Mouse (Mus musculus): Measurements from ENCODE around the gene Hcrt. TPM values are rescaled to one million over a fixed set of nuclear protein-coding genes. Genes with fewer than 3 reads are reported as not detected.
"Not testable (repeated sequence)": the region's sequence is repeated elsewhere in the genome, so short reads cannot be mapped to it uniquely, and the experiment has no call there.

Hcrt gene
- not detected in 2 replicates for polyA plus RNA-seq (2015; fragmentation: Nextera tagmentation; extraction: Ambion mirVana)

DNA sequence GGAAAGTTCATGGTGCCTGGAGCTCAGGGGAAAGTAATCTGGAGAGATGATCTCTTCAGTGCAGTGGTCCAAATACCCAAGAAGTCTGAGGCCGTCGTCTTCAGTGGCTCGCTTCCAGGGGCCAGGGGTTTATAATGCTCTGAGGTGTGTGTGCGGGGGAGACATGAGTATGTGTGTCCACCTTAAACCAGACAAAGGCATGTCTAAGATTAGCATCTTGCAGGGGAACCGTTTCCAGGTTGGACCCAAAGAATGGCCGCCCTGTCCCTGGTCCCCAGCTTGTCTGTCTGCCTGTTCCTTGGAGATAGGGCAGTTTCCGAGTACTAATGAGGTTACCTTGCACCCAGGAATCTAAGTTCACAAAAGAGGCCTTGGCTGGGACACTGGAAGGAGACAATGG is at the start of gene Hcrt:
Hcrt (minus strand) TSS at position 101 of the 400 bp plus-strand sequence.
- Histone ChIP-seq H3K36me3 (no peaks in the 10 kb centered on the region), H3K9ac (no peak within 1 kb of the TSS; the same call in 1 of the 2 replicates), H3K4me3 (replicated peaks) (peak within 1 kb of the TSS; percentile 46), H3K4me2 (peak within 1 kb of the TSS; percentile 78), H3K4me1 (peaks cover 10% of the 10 kb centered on the region), H3K9me3 (no peaks in the 10 kb centered on the region), H3K27ac (no peak within 1 kb of the TSS), H3K27me3 (replicated peaks) (peaks cover 18% of the 10 kb centered on the region)
- WGBS, result 83% methylated on average over 7 of the region's 7 CpGs
- ATAC-seq (ENCODE audit: insufficient read depth, low FRiP score, low read depth), result no peak

DNA sequence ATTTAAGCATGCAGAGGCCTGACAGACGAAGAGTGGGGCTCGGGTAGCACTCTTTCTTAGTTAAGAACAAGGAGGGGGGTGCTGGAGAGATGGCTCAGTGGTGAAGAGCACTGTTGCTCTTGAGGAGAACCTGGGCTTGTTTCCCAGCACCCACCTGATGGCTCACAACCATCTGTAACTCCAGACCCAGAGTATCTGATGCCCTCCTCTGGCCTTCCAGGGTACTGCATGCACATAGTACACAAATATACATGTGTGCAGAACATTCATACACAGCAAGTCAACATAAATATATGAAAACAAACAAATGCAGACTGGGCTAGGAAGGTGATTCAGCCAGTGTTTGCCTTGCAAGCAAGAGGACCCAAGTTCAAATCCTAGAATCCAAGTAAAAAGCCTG is 48.4 kb upstream of the Hcrt start:
- Histone ChIP-seq H3K27ac (no peak overlapping the region), H3K4me2 (no peak overlapping the region), H3K27me3 (replicated peaks) (no peaks in the 10 kb centered on the region), H3K4me1 (no peaks in the 10 kb centered on the region), H3K36me3 (no peaks in the 10 kb centered on the region), H3K4me3 (replicated peaks) (no peak overlapping the region), H3K9ac (no peak overlapping the region), H3K9me3 (no peaks in the 10 kb centered on the region)
- no peak for ATAC-seq (ENCODE audit: insufficient read depth, low FRiP score, low read depth)
- WGBS, result 93% methylated on average over 2 of the region's 2 CpGs

DNA sequence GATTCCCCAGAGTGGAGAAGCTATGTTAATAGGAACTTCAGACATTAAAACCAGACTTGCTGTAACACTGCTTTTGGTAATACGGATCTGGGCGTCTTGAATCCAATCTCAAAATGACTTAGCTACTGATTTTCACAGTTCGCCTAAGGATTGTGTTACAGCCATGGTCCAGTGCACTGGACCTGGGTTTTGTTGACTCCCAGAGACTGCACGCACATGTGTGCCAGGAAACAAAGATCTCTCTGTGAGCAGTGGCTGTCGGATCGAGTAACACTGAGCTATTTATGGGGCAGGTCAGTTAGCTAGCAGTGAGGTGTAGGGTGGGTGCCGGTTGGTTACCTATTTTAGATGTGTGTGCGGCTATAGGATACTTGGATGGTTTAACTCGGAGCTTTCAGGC is 47.8 kb upstream of the Hcrt start:
- Histone ChIP-seq H3K27ac (no peak overlapping the region), H3K9ac (no peak overlapping the region), H3K4me3 (replicated peaks) (no peak overlapping the region), H3K4me1 (no peaks in the 10 kb centered on the region), H3K4me2 (no peak overlapping the region), H3K36me3 (no peaks in the 10 kb centered on the region), H3K27me3 (replicated peaks) (no peaks in the 10 kb centered on the region), H3K9me3 (no peaks in the 10 kb centered on the region)
- WGBS, result 80% methylated on average over 9 of the region's 9 CpGs
- ATAC-seq (ENCODE audit: insufficient read depth, low FRiP score, low read depth), result no peak

DNA sequence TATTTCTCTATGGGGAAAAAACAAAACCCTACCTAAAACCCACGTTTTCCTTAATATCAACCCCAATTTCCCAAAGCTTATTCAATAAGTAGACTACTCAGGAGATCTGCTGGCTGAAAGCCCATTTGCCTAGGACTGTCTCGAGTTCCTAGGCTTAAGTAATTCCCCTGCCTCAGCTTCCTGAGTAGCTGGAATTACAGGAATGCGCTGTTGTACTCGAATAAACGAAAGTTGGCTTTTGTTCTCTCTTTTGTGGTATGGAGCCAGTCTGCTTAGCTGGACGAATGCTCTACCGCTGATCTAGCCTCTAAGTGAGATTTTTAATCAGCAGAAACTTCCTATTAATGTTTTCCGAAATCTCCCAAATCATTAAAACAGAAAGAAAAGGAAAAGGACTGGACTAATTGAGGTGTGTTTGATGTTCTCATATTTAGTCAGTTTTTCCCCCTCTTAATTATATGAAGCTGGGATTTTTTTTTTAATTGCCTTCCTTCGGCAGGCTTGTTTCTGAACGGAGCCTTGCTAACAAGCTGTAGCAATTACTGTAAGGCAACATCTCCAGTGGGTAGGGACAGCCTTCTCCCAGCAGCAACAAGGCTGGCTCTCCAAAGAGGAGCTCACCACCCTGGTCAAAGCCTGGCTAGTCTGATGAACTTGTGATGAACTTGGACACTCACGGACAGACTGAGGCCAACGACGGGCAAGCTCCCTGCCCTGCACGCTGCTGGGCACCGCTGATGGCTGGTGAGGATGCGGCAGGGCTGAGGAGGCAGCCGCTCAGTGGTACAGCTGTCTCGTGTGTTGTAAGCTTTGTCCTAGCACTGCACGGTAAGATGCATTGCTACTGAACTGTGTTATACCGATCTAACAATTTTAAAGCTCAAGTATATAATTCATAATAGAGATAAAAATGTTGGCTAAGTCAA is 43.9 kb upstream of the Hcrt start:
- peaks cover 19% of the 10 kb centered on the region for H3K36me3 ChIP-seq
- no peak overlapping the region for H3K27ac ChIP-seq
- 68% methylated on average over 20 of the region's 20 CpGs for WGBS
- H3K4me3 ChIP-seq (replicated peaks), result no peak overlapping the region
- H3K9ac ChIP-seq, result no peak overlapping the region
- no peak for ATAC-seq (ENCODE audit: insufficient read depth, low FRiP score, low read depth)
- no peaks in the 10 kb centered on the region for H3K27me3 ChIP-seq (replicated peaks)
- no peaks in the 10 kb centered on the region for H3K9me3 ChIP-seq
- H3K4me2 ChIP-seq, result no peak overlapping the region
- H3K4me1 ChIP-seq, result no peaks in the 10 kb centered on the region

DNA sequence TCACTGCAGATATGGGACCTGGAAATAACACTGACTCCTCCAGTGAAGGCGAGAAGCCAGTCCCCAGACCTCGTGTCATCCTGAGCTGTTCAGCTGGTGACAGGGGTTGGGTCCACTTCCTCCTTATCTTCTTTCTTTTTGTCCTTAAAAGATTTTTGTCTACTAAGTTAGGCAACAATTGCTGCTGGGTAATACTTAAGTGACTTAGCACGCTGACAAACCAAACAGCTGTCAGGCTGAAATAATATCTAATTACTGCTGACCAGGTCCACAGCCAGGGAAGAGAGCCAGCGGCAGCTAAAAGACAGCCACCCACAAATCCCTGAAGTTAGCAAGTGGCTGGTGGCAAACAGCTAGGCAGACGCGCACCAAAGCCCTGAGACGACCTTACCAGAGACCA is 42.8 kb upstream of the Hcrt start:
- Histone ChIP-seq H3K4me3 (replicated peaks) (no peak overlapping the region), H3K4me1 (no peaks in the 10 kb centered on the region), H3K36me3 (peaks cover 29% of the 10 kb centered on the region), H3K9me3 (no peaks in the 10 kb centered on the region), H3K27ac (no peak overlapping the region), H3K27me3 (replicated peaks) (no peaks in the 10 kb centered on the region), H3K9ac (no peak overlapping the region), H3K4me2 (no peak overlapping the region)
- 65% methylated on average over 7 of the region's 7 CpGs for WGBS
- ATAC-seq (ENCODE audit: insufficient read depth, low FRiP score, low read depth), result no peak

DNA sequence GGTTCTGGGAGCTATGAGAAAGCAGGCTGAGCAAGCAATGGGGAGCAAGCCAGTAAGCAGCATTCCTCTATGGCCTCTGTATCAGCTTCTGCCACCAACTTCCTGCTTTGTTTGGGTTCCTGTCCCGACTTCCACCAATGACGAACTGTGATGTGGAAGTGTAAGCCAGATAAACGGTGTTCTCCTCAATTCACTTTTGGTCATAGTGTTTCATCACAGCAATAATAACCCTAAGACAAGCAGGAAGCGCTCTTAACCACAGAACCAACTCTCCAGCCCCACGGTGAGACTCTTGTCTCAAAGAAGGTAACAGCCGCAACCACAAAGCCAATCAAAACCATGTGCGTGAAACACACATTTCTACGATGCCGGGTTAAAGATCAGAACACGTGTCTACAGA is 41.7 kb upstream of the Hcrt start:
- no peaks in the 10 kb centered on the region for H3K9me3 ChIP-seq
- H3K4me3 ChIP-seq (replicated peaks), result no peak overlapping the region
- 93% methylated on average over 10 of the region's 10 CpGs for WGBS
- H3K4me2 ChIP-seq, result no peak overlapping the region
- H3K27ac ChIP-seq, result no peak overlapping the region
- no peak for ATAC-seq (ENCODE audit: insufficient read depth, low FRiP score, low read depth)
- H3K4me1 ChIP-seq, result no peaks in the 10 kb centered on the region
- no peak overlapping the region for H3K9ac ChIP-seq
- H3K27me3 ChIP-seq (replicated peaks), result no peaks in the 10 kb centered on the region
- H3K36me3 ChIP-seq, result peaks cover 35% of the 10 kb centered on the region

DNA sequence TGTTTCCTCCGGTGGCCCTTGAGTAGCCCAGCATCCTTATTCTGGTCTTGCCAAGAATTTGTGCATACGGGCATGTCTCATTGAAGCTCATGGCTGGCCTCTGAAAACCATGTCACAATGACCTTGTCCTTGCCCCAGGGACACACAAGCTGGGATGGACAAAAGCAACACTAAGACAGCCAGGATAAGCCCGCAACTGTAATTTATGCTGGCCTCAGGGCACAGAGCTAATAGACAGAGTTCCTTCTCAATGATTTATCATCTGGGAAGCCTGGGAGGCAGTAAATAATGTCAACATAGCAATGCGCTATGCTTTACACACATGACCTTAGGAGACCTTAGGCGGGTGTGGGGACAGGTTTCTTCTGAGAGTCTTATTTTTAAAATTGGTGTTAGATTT is 36.7 kb upstream of the Hcrt start:
- 67% methylated on average over 5 of the region's 5 CpGs for WGBS
- Histone ChIP-seq H3K36me3 (peaks cover 38% of the 10 kb centered on the region), H3K4me2 (no peak overlapping the region), H3K9ac (no peak overlapping the region), H3K9me3 (no peaks in the 10 kb centered on the region), H3K27me3 (replicated peaks) (no peaks in the 10 kb centered on the region), H3K4me1 (no peaks in the 10 kb centered on the region), H3K27ac (no peak overlapping the region), H3K4me3 (replicated peaks) (no peak overlapping the region)
- no peak for ATAC-seq (ENCODE audit: insufficient read depth, low FRiP score, low read depth)

DNA sequence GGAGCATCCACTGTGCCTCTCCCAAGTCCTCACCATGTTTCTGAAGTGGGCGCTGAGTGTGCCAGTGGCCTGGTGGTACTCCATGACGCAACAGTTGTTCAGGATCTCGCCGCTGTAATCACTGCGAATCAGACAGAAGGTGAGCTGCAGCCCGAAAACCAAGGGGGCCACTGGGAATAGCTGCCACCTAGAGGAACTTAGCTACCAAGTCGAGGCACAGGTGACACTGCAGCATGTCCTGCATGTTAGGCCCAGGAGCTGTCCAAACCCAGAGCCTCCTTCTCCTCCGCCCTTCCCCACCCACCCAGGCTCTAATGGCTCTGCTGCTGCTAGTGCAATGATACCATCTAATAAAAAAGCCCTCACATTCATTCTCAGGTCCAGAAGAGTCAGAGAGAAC is 33.9 kb upstream of the Hcrt start:
- Histone ChIP-seq H3K4me3 (replicated peaks) (no peak overlapping the region), H3K9me3 (no peaks in the 10 kb centered on the region), H3K27ac (no peak overlapping the region), H3K4me2 (no peak overlapping the region), H3K9ac (no peak overlapping the region), H3K36me3 (peaks cover 31% of the 10 kb centered on the region), H3K4me1 (no peaks in the 10 kb centered on the region), H3K27me3 (replicated peaks) (no peaks in the 10 kb centered on the region)
- WGBS, result 69% methylated on average over 8 of the region's 8 CpGs
- no peak for ATAC-seq (ENCODE audit: insufficient read depth, low FRiP score, low read depth)

DNA sequence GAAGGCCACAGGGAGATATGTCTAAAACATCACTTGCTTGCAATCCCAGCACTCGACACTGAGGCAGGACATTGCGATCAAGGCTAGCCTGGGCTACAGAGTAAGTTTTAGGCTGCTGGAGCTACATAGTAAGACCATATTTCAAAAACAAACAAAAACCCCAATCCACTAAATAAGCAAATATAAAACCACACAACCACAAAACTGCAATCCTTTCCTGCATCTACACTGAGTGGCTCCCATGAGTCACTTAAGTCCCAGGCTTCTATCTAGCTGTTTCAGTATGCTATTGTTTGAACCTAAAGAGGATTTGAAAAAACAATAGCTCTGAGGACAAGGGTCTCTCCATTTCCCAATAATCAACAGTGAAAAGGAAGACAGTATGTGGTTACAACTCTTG is 32.7 kb upstream of the Hcrt start:
- peaks cover 29% of the 10 kb centered on the region for H3K36me3 ChIP-seq
- 94% methylated on average over 2 of the region's 2 CpGs for WGBS
- no peak overlapping the region for H3K9ac ChIP-seq
- H3K4me2 ChIP-seq, result no peak overlapping the region
- H3K9me3 ChIP-seq, result no peaks in the 10 kb centered on the region
- no peak for ATAC-seq (ENCODE audit: insufficient read depth, low FRiP score, low read depth)
- no peak overlapping the region for H3K4me3 ChIP-seq (replicated peaks)
- H3K4me1 ChIP-seq, result no peaks in the 10 kb centered on the region
- H3K27ac ChIP-seq, result no peak overlapping the region
- no peaks in the 10 kb centered on the region for H3K27me3 ChIP-seq (replicated peaks)

DNA sequence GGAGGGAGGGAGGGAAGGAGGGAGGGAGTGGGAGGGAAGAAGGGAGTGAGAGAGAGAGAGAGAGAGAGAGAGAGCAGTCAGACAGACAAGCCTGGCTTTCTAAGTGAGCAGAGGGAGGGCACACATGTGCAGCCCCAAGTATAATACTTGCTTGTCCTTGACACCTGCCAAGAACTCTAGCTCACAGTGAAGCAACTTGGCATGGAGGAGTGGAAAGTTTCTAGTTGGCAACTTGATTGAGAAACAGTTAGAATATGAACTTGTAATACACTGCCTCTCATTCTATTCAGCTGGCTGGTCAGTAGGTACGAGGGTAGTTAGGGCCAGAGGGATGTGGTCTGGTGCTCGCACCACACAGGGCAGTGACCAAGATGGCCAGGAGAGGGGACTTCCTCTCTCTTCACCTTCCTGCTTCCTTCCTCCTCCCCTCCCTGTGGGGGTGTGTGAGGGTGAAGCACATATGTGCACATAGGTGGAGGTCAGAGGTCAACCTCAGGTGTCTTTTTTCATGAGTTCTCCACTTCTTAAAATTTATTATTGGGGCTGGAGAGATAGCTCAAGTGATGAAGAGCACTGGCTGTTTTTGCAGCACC is 28.8 kb upstream of the Hcrt start:
- peaks cover 36% of the 10 kb centered on the region for H3K36me3 ChIP-seq
- no peak overlapping the region for H3K4me3 ChIP-seq (replicated peaks)
- no peak overlapping the region for H3K4me2 ChIP-seq
- H3K27me3 ChIP-seq (replicated peaks), result no peaks in the 10 kb centered on the region
- WGBS, result 78% methylated on average over 2 of the region's 2 CpGs
- H3K9ac ChIP-seq, result no peak overlapping the region
- no peaks in the 10 kb centered on the region for H3K9me3 ChIP-seq
- H3K4me1 ChIP-seq, result no peaks in the 10 kb centered on the region
- H3K27ac ChIP-seq, result no peak overlapping the region
- ATAC-seq (ENCODE audit: insufficient read depth, low FRiP score, low read depth), result no peak

DNA sequence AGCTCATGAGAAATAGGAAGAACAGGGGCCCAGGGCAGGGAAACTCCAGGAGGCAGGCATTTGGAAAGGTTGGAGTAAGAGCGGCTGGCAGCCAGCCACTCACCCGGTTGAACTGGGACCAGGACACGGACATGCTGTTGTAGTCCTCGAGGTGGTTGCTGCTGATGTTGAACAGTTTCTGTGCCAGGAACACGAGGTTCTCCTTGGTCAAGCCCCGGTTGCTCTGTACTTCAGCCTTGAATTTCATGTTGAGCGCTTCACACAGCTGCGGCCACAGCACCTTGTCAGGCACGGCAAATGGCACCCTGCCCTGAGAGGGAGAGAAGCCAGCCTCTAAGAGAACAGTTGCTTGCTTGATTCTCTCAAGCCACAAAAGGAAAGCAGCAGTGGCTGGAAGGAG is 27.9 kb upstream of the Hcrt start:
- H3K27ac ChIP-seq; ATAC-seq (ENCODE audit: insufficient read depth, low FRiP score, low read depth); H3K9ac ChIP-seq; H3K27me3 ChIP-seq (replicated peaks); H3K4me3 ChIP-seq (replicated peaks); H3K4me1 ChIP-seq; H3K4me2 ChIP-seq; H3K9me3 ChIP-seq: not testable (repeated sequence)
- 85% methylated on average over 9 of the region's 9 CpGs for WGBS
- H3K36me3 ChIP-seq, result peaks cover 31% of the 10 kb centered on the region

DNA sequence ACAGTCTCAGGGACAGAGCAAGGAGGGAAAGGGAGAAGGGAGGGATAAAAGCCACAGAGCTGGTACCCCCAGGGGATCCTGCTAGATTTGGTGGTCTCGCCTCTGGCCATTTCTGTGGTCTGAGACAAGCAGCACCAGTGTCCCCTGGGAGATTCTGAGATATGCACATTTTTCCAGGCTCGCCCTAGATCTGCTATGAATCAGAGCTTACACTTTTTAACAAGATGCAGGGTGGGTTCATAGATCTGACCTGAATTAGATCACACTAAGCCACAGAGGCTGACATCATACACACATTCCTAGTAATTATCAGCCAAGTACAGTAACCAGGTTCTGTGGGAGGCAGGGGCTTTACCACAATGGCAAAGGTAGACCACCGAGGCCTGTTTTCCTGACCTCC is 27.0 kb upstream of the Hcrt start:
- Histone ChIP-seq H3K27me3 (replicated peaks) (no peaks in the 10 kb centered on the region), H3K4me3 (replicated peaks) (no peak overlapping the region), H3K27ac (no peak overlapping the region), H3K36me3 (peaks cover 31% of the 10 kb centered on the region), H3K4me2 (no peak overlapping the region), H3K4me1 (no peaks in the 10 kb centered on the region), H3K9me3 (no peaks in the 10 kb centered on the region), H3K9ac (no peak overlapping the region)
- ATAC-seq (ENCODE audit: insufficient read depth, low FRiP score, low read depth), result no peak
- 92% methylated on average over 3 of the region's 3 CpGs for WGBS
